In the genomic region with DNA sequence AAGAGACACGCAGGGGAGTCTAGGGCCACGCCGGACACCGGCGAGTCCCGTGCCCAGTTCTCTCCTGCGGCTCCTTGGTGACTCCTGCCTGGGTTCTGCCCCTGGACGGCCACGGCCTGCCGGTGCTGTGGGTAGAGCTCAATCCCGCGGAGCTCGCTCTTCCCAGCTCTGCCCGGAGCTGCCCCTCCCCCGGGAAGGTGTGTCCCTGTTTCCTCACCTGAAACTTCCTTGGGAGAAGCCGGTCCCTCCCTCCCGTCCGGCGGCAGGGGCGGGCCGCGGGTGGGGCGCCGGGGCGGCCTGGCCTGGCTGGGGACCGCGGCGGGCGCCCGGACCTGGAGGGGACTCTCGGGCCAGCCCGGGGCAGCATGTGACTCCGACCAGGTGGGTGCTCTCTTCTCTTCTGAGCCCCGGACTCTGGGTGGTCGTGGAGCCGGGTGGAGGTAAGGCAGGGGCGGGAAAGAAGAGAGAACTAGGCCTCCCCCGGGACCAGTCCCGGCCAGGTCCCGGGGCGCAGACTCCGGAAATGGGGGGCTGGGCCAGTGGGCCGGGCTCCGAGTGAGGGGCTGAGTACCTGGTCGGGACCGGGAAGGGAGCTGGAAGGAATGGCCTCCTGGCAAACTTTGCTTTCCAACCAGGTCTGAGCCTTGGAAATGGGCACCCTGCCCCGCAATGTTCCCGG, we compare ENCODE assay signal across 8 mouse cellular contexts. TPM values are rescaled to one million over a fixed set of nuclear protein-coding genes. Genes with fewer than 3 reads are reported as not detected.
DNase-seq lines count a peak whose midpoint lies in the region; ATAC-seq lines count a peak whose summit lies in the region.

Gene Arhgef5, plus strand, starts transcription at position 220 of the 679 bp plus-strand sequence.

- H3K4me3 ChIP-seq in embryonic facial prominence, embryonic 15.5 days (replicated peaks): peak within 1 kb of the TSS; percentile 55
- peak within 1 kb of the TSS; percentile 68 for H3K4me3 ChIP-seq in stomach, embryonic 15.5 days (replicated peaks)

- H3K36me3 ChIP-seq in embryonic facial prominence, embryonic 15.5 days: no peaks in the 10 kb centered on the region
- H3K36me3 ChIP-seq in stomach, embryonic 15.5 days: no peaks in the 10 kb centered on the region

- H3K9me3 ChIP-seq in embryonic facial prominence, embryonic 15.5 days (replicated peaks): no peaks in the 10 kb centered on the region
- H3K9me3 ChIP-seq in stomach, embryonic 15.5 days: no peaks in the 10 kb centered on the region

- peak; percentile 87 for ATAC-seq in embryonic facial prominence, embryonic 15.5 days (ENCODE audit: insufficient number of reproducible peaks, low FRiP score, low TSS enrichment, low read depth)
- ATAC-seq in megakaryocyte-erythroid progenitor cell, adult 5-6 weeks (replicated peaks; ENCODE audit: low FRiP score, low TSS enrichment, poor library complexity, severe bottlenecking): peak; percentile 26; the same call in 1 of the 2 replicates
- ATAC-seq in stomach, embryonic 15.5 days (ENCODE audit: insufficient read depth, low FRiP score, low read depth): peak; percentile 93

- peaks cover 14% of the 10 kb centered on the region; the same call in 1 of the 2 replicates for H3K4me1 ChIP-seq in embryonic facial prominence, embryonic 15.5 days
- no peaks in the 10 kb centered on the region for H3K4me1 ChIP-seq in stomach, embryonic 15.5 days

- intact Hi-C loops in left cerebral cortex, postnatal 4 days (cut with DNase I): no loop called here
- intact Hi-C loops in heart, postnatal 25 days (cut with DNase I): loop anchor here (10.0 kb wide), 2 partner anchors 399 to 721 kb away; partner anchors contain the start of genes Olfr455 and Tpk1

- peak; percentile 7 for DNase-seq in left cerebral cortex, postnatal 4 days
- no peak for DNase-seq in left cerebral cortex, adult 8-10 months (ENCODE audit: low spot score in 2 of 2)
- DNase-seq in heart, postnatal 25 days (ENCODE audit: low spot score): peak; percentile 42
- DNase-seq in kidney, postnatal 4 days: peak; percentile 81 to 88
- DNase-seq in frontal cortex, postnatal 14 days (ENCODE audit: low spot score in 2 of 2): no peak

- H3K27ac ChIP-seq in embryonic facial prominence, embryonic 15.5 days (replicated peaks): peak within 1 kb of the TSS; percentile 45; the same call in 1 of the 2 replicates
- peak within 1 kb of the TSS; percentile 74 for H3K27ac ChIP-seq in stomach, embryonic 15.5 days

- WGBS in embryonic facial prominence, embryonic 15.5 days: under 1% methylated on average over 32 of the region's 48 CpGs
- WGBS in stomach, embryonic 15.5 days: under 1% methylated on average over 48 of the region's 48 CpGs

- peak within 1 kb of the TSS; percentile 79 for H3K4me2 ChIP-seq in embryonic facial prominence, embryonic 15.5 days (replicated peaks)
- H3K4me2 ChIP-seq in stomach, embryonic 15.5 days: peak within 1 kb of the TSS; percentile 76

- peak within 1 kb of the TSS; percentile 31 for H3K9ac ChIP-seq in embryonic facial prominence, embryonic 15.5 days
- H3K9ac ChIP-seq in stomach, embryonic 15.5 days: peak within 1 kb of the TSS; percentile 40

- no peaks in the 10 kb centered on the region for H3K27me3 ChIP-seq in embryonic facial prominence, embryonic 15.5 days
- no peaks in the 10 kb centered on the region for H3K27me3 ChIP-seq in stomach, embryonic 15.5 days (replicated peaks)

RNA-seq across cellular contexts. Expression of gene Arhgef5, which starts in this region (rescaled TPM):
- 1 to 10 TPM; 5.8 to 6.7 TPM for total RNA-seq in left cerebral cortex, postnatal 4 days (2021)
- 1 to 10 TPM; 2.6 to 3.2 (median 2.8) TPM for total RNA-seq in left cerebral cortex, adult 8-10 months (2022)
- polyA plus RNA-seq in embryonic facial prominence, embryonic 15.5 days (2015; fragmentation: Nextera tagmentation; extraction: Ambion mirVana): 13.7 and 15.3 TPM in 2 replicates
- 10 to 100 TPM; 12.1 to 12.4 TPM for total RNA-seq in heart, postnatal 25 days (2021)
- total RNA-seq in megakaryocyte-erythroid progenitor cell, adult 5-6 weeks (2014; fragmentation: Nextera tagmentation): 1.9 and 2.4 TPM in 2 replicates
- total RNA-seq in megakaryocyte-erythroid progenitor cell, adult 5-6 weeks (2017): 0.89 and 1.3 TPM in 2 replicates
- polyA plus RNA-seq in stomach, embryonic 15.5 days (2015; fragmentation: Nextera tagmentation; extraction: Ambion mirVana): 17.1 and 18.4 TPM in 2 replicates

Comparison
In these comparisons a context has a peak if more than half of its experiments do, and no peak if none do; other contexts are left out.
1. DNase-seq: peak in left cerebral cortex, postnatal 4 days (single experiment), heart, postnatal 25 days (single experiment) and kidney, postnatal 4 days (2 of 2); none in left cerebral cortex, adult 8-10 months (0 of 2) and frontal cortex, postnatal 14 days (0 of 2).
2. ATAC-seq: peak in every context shown above with its lines; median percentile 93 in stomach, embryonic 15.5 days; 87 in embryonic facial prominence, embryonic 15.5 days; 26 in megakaryocyte-erythroid progenitor cell, adult 5-6 weeks.